34 mouse cellular contexts compared by ENCODE assay signal in the genomic region with DNA sequence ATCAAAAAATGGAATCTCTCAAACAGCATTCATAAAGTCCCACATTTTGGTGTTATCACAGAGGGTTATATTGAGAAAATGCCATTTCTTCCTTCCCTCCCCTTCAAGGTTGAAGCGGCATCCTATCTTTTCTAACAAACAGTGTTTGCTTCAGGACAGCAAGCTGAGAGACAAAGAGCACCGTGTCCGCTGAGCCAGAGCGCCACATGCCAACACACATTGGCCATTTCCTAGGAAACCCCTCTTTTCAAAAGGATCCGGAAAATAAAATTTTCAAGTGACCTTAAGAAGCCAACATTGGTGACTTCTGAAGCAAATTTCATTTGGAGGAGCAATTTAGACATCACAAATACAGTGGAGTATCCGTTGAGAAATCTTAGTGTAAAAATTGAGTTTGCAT.
A peak's percentile ranks its signal among the peaks of the same experiment; 100 is the strongest.
DNase-seq lines count a peak whose midpoint lies in the region; ATAC-seq and TF ChIP-seq lines count a peak whose summit lies in the region.
"Had no signal": no experiment of that assay in that cellular context is flagged by ENCODE, and none has a peak within 500 bp of the region (broad histone marks: within the 10 kb centered on the region; RNA-seq: fewer than 3 reads in every experiment).

No protein-coding gene starts in this region.

- H3K9ac ChIP-seq in midbrain, embryonic 13.5 days (replicated peaks) = no peak overlapping the region
- H3K9ac ChIP-seq in midbrain, embryonic 14.5 days (replicated peaks; ENCODE audit: low read length) = no peak overlapping the region
- H3K9ac ChIP-seq: forebrain, postnatal 0 days; heart, embryonic 13.5 days; intestine, embryonic 15.5 days; limb, embryonic 15.5 days; liver, embryonic 13.5 days; midbrain, embryonic 12.5 days had no signal

- WGBS in midbrain, embryonic 10.5 days = 58% methylated on average over 6 of the region's 6 CpGs
- 23% methylated on average over 6 of the region's 6 CpGs for WGBS in midbrain, embryonic 13.5 days
- 11% methylated on average over 6 of the region's 6 CpGs for WGBS in midbrain, embryonic 14.5 days
- WGBS in lung, adult 2 months = 86% methylated on average over 6 of the region's 6 CpGs

- H3K27ac ChIP-seq in midbrain, embryonic 10.5 days (replicated peaks) = peak overlapping the region; percentile 63; the same call in 1 of the 2 replicates
- H3K27ac ChIP-seq in midbrain, embryonic 13.5 days = no peak overlapping the region
- no peak overlapping the region for H3K27ac ChIP-seq in midbrain, embryonic 14.5 days (replicated peaks; ENCODE audit: low read depth, low read length)
- H3K27ac ChIP-seq: heart, embryonic 13.5 days; intestine, embryonic 15.5 days; kidney, postnatal 0 days; limb, embryonic 10.5 days; limb, embryonic 15.5 days; liver, embryonic 13.5 days; macrophage; midbrain, embryonic 12.5 days had no signal

- H3K4me1 ChIP-seq in midbrain, embryonic 10.5 days = peaks cover 23% of the 10 kb centered on the region
- peaks cover 18% of the 10 kb centered on the region; the same call in 1 of the 2 replicates for H3K4me1 ChIP-seq in midbrain, embryonic 13.5 days (replicated peaks)
- no peaks in the 10 kb centered on the region for H3K4me1 ChIP-seq in midbrain, embryonic 14.5 days (ENCODE audit: control insufficient read depth, insufficient read depth, low read length)
- H3K4me1 ChIP-seq in lung, adult 2 months (ENCODE audit: control insufficient read depth, insufficient read depth, low read length) = no peaks in the 10 kb centered on the region
- H3K4me1 ChIP-seq: heart, embryonic 13.5 days; intestine, embryonic 15.5 days; limb, embryonic 10.5 days; limb, embryonic 15.5 days; liver, embryonic 13.5 days; midbrain, embryonic 12.5 days had no signal

- no peak for TF ChIP-seq CTCF in lung, adult 2 months (IDR thresholded peaks at IDR 0.05; ENCODE audit: insufficient read depth, low read length)

- peak; percentile 21 for DNase-seq in embryo, embryonic 10 days (ENCODE audit: low spot score)
- no peak for DNase-seq in embryo, embryonic 11 days
- DNase-seq in midbrain, embryonic 10.5 days (ENCODE audit: low spot score) = peak; percentile 22
- DNase-seq in midbrain, embryonic 14.5 days = peak; percentile 51
- no peak for DNase-seq in layer of hippocampus, postnatal 36 days
- DNase-seq in lung, adult 2 months = no peak
- DNase-seq: adrenal gland, adult 2 months; adrenal gland, postnatal 36 days; cerebellum, adult 8-10 months; cerebellum, postnatal 25 days; forebrain, postnatal 0 days; gastrocnemius, postnatal 10 days; heart, postnatal 10 days; kidney, adult 8-10 months; kidney, postnatal 4 days; liver, embryonic 13.5 days; lung, adult 18-20 months; lung, postnatal 10 days; right cerebral cortex, adult 18-20 months; spleen, adult 18-20 months; thymus, postnatal 36 days had no signal

- no peak for ATAC-seq in midbrain, embryonic 13.5 days
- ATAC-seq in midbrain, embryonic 14.5 days (ENCODE audit: low FRiP score, low TSS enrichment) = no peak
- no peak for ATAC-seq in megakaryocyte progenitor cell, adult 5-6 weeks (replicated peaks; ENCODE audit: poor library complexity)
- ATAC-seq: activated CD4-positive, CD25-positive, alpha-beta regulatory T cell, adult 4 months; forebrain, postnatal 0 days; intestine, embryonic 15.5 days had no signal

- H3K27me3 ChIP-seq in midbrain, embryonic 10.5 days (ENCODE audit: low read depth, poor library complexity, severe bottlenecking) = no peaks in the 10 kb centered on the region
- no peaks in the 10 kb centered on the region for H3K27me3 ChIP-seq in midbrain, embryonic 13.5 days
- H3K27me3 ChIP-seq in midbrain, embryonic 14.5 days (ENCODE audit: control insufficient read depth, insufficient read depth, low read length) = no peaks in the 10 kb centered on the region
- H3K27me3 ChIP-seq: CH12.LX; heart, embryonic 13.5 days; intestine, embryonic 15.5 days; limb, embryonic 15.5 days; liver, embryonic 13.5 days; midbrain, embryonic 12.5 days had no signal

- H3K9me3 ChIP-seq in midbrain, embryonic 10.5 days (replicated peaks) = no peaks in the 10 kb centered on the region
- H3K9me3 ChIP-seq in midbrain, embryonic 13.5 days = no peaks in the 10 kb centered on the region
- no peaks in the 10 kb centered on the region for H3K9me3 ChIP-seq in midbrain, embryonic 14.5 days (ENCODE audit: control insufficient read depth, low read length)
- H3K9me3 ChIP-seq: heart, embryonic 13.5 days; intestine, embryonic 15.5 days; limb, embryonic 10.5 days; limb, embryonic 15.5 days; liver, embryonic 13.5 days; midbrain, embryonic 12.5 days had no signal

- TF ChIP-seq POLR2A in lung, adult 2 months (IDR thresholded peaks at IDR 0.05; ENCODE audit: borderline replicate concordance, extremely low read depth, low read depth, low read length) = no peak

- no peaks in the 10 kb centered on the region for H3K36me3 ChIP-seq in midbrain, embryonic 10.5 days
- H3K36me3 ChIP-seq in midbrain, embryonic 13.5 days = no peaks in the 10 kb centered on the region
- H3K36me3 ChIP-seq in midbrain, embryonic 14.5 days (ENCODE audit: control insufficient read depth, insufficient read depth, low read length) = no peaks in the 10 kb centered on the region
- H3K36me3 ChIP-seq: heart, embryonic 13.5 days; intestine, embryonic 15.5 days; limb, embryonic 10.5 days; limb, embryonic 15.5 days; liver, embryonic 13.5 days; midbrain, embryonic 12.5 days had no signal

- H3K4me3 ChIP-seq in midbrain, embryonic 10.5 days = no peak overlapping the region
- H3K4me3 ChIP-seq in midbrain, embryonic 13.5 days (replicated peaks) = no peak overlapping the region
- H3K4me3 ChIP-seq in midbrain, embryonic 14.5 days (replicated peaks; ENCODE audit: low read depth, low read length) = no peak overlapping the region
- no peak overlapping the region for H3K4me3 ChIP-seq in lung, adult 2 months (replicated peaks; ENCODE audit: extremely low read depth, low read depth, low read length)
- H3K4me3 ChIP-seq: erythroblast, embryonic 14.5 days; heart, embryonic 13.5 days; intestine, embryonic 15.5 days; limb, embryonic 10.5 days; limb, embryonic 15.5 days; liver, embryonic 13.5 days; midbrain, embryonic 12.5 days; myocyte had no signal

- no peak overlapping the region for H3K4me2 ChIP-seq in midbrain, embryonic 13.5 days (replicated peaks)
- H3K4me2 ChIP-seq in midbrain, embryonic 14.5 days (ENCODE audit: low read length) = no peak overlapping the region
- H3K4me2 ChIP-seq: heart, embryonic 13.5 days; intestine, embryonic 15.5 days; limb, embryonic 15.5 days; liver, embryonic 13.5 days; midbrain, embryonic 12.5 days had no signal

Comparison
In these comparisons a context has a peak if more than half of its experiments do, and no peak if none do; other contexts are left out.
1. DNase-seq: peak in embryo, embryonic 10 days (single experiment), midbrain, embryonic 10.5 days (single experiment) and midbrain, embryonic 14.5 days (single experiment); none in embryo, embryonic 11 days (single experiment), layer of hippocampus, postnatal 36 days (0 of 2) and lung, adult 2 months (single experiment).